Mouse (Mus musculus) lung, adult 2 months (tissue): ENCODE measurements around the gene Slc4a4. TPM values are rescaled to one million over a fixed set of nuclear protein-coding genes. Genes with fewer than 3 reads are reported as not detected.

Experiments
- DNase-seq: peaks from one replicate; pipeline ENCODE4 v3.0.0; 2022
- H3K4me1 ChIP-seq: fragments of 200-500 bp; 2 replicates; pipeline ENCODE4 v1.6.1; 2011; ENCODE audit warnings: low read length; ENCODE audit not compliant: control insufficient read depth, insufficient read depth
- H3K4me3 ChIP-seq: fragments of 200-500 bp; replicated peaks from 2 replicates; pipeline ENCODE3; 2011; ENCODE audit warnings: low read depth, mild to moderate bottlenecking, control low read depth, low read length; ENCODE audit errors: extremely low read depth
- CTCF ChIP-seq: fragments of 200-500 bp; IDR thresholded peaks from 2 replicates; pipeline ENCODE4 v1.5.1; 2011; ENCODE audit warnings: mild to moderate bottlenecking, low read length, control low read depth; ENCODE audit not compliant: insufficient read depth
- POLR2A ChIP-seq: fragments of 200-500 bp; IDR thresholded peaks from 2 replicates; pipeline ENCODE4 v1.6.1; 2011; ENCODE audit warnings: low read depth, mild to moderate bottlenecking, control low read depth, low read length, borderline replicate concordance; ENCODE audit errors: extremely low read depth
- WGBS: fragments of 180-500 bp; shearing (Covaris S2); methylation state at CpG from one replicate; pipeline ENCODE4 v1.1.7; 2018; 5-methylcytosine and 5-hydroxymethylcytosine counted together
- polyA plus RNA-seq: library from polyadenylated mRNA; depleted of rRNA; stranded (reverse); fragments of >200 nt; gene quantifications from 2 replicates; pipeline ENCODE4 v1.2.3, GENCODE M21; 2012

The Slc4a4 gene
- polyA plus RNA-seq, 1 experiment: 4.8 TPM

DNA sequence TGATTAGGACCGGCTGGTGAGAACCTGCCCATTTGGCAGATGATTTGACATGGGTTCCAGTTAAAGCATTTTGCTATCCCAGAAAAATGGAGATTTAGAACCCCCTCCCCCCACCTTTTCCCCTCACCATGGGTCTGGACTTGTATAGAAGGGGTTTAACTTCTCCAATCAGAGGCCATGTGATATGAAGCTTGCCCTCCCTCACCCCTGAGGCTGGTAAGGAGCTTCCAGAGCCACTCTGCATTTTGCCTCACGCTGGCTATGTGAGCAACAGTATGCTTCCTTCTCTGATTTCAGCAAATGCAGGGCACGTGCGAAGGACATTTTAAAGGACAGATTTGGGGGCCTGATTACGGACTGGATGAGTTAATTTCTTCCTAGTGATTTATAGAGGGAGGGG lies 43.5 kb downstream of the Slc4a4 start:
- Histone ChIP-seq H3K4me1 (peaks cover 3% of the 10 kb centered on the region), H3K4me3 (no peak overlapping the region)
- TF ChIP-seq POLR2A: no peak
- no peak for TF ChIP-seq CTCF
- no peak for DNase-seq
- 55% methylated on average over 5 of the region's 5 CpGs for WGBS

DNA sequence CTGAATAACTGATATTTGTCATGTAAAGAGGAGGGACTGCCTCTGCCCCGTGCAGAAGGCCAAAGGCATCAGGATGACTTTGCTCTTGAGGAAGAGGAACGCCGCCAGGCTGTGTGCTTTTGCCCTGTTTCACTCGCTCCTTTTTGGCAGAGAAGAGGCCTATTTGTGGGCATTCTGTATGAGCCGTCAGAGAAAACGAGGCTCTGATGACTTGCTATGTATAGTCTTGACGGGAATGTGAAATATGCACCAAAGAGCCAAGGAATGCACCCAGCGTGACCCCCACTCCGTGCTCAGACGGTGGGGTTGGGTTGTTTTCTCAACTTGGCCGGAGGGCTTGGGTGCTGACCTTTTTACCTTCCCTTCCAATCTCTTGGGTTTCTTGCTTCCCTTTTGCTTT lies 44.0 kb downstream of the Slc4a4 start:
- TF ChIP-seq POLR2A (no peak), CTCF (no peak)
- WGBS: 47% methylated on average over 11 of the region's 11 CpGs
- Histone ChIP-seq H3K4me1 (peaks cover 3% of the 10 kb centered on the region), H3K4me3 (no peak overlapping the region)
- no peak for DNase-seq

DNA sequence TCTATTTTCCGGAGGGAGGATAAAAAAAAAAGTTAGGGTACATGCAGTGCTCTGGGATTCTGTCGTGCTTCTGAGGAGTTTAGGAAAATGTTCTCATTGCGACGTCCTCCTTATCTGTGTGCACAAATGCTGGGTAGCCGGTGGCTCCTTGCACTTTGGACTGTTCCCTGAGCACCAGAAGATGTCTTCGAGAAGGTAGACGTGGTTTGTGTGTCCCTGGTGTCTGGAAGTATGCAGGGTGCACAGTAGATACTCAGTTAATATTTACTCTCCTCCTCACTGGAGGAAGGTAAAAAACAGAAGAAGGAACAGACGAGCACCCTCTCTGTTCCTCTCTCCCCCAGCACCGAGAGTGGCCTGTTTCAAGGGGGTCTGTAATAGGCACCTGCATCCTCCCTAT lies 44.6 kb downstream of the Slc4a4 start:
- H3K4me1 ChIP-seq: peaks cover 3% of the 10 kb centered on the region
- TF ChIP-seq POLR2A (no peak), CTCF (no peak)
- H3K4me3 ChIP-seq: no peak overlapping the region
- 70% methylated on average over 9 of the region's 9 CpGs for WGBS
- no peak for DNase-seq

DNA sequence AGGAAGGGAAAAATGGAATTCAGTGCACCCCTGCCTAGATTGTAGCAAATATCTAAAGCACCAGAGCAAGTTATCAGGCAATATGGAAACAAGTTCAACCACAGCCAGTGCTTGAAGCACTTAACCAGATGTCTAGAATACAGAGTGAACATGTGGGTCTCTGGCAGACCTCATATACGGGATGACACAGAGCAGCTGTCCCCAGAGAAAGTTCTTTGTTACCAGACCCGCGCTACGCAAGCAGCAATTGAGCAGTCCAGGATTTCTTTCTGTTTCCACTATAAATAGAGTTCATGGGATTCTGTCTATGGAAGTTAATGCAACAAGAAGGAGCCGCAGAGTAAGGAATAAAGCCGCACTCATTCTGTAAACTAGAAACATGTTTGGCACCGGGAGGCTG lies 46.8 kb downstream of the Slc4a4 start:
- peaks cover 5% of the 10 kb centered on the region for H3K4me1 ChIP-seq
- H3K4me3 ChIP-seq: no peak overlapping the region

DNA sequence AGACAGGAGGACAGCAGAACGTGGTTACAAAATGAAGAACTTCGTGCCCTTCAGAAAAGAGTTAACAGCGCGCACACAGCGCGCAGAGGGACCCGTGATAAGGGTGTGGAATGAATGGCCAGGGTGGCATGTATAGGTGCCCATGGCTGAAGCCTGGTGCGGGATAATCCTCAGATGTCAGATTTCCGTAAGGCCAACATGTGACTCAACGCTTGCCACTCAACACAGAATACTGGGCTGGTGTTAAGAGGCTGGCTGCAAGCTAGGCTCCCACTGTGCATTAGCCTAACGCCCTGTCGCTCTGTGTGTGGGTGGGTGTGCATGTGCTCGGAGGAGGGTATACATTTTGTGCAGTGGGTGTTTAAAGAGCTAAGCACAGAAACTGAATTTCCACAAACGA lies 47.3 kb downstream of the Slc4a4 start:
- peaks cover 5% of the 10 kb centered on the region for H3K4me1 ChIP-seq
- DNase-seq: no peak
- TF ChIP-seq CTCF (no peak), POLR2A (no peak)
- 67% methylated on average over 14 of the region's 14 CpGs for WGBS
- H3K4me3 ChIP-seq: no peak overlapping the region

More for the DNA sequence above, 46.8 kb downstream of the Slc4a4 start:
- no peak for DNase-seq
- TF ChIP-seq POLR2A: no peak
- WGBS: 72% methylated on average over 7 of the region's 7 CpGs

DNA sequence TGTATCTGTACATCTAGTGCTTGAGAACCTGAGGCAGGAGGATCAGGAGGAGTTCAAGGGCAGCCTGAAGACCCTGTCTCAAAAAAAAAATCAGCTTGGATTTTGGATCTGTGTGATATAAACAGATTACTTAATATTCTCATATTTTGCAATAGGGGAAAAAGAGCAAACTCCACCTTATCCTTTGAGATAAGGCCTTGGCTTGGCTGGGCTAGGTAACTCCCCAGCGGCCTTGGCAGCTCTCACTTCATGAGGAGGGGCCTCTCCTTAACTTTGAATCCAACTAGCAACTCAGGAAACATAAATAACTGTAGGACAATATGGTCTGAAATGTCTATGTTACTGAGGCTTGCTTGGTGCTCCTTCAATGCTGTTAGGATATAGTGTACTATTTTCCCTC lies 51.6 kb downstream of the Slc4a4 start:
- Histone ChIP-seq H3K4me1 (peaks cover 2% of the 10 kb centered on the region), H3K4me3 (no peak overlapping the region)
- no peak for TF ChIP-seq CTCF
- WGBS: 50% methylated on average over 1 of the region's 1 CpGs
- DNase-seq: no peak

DNA sequence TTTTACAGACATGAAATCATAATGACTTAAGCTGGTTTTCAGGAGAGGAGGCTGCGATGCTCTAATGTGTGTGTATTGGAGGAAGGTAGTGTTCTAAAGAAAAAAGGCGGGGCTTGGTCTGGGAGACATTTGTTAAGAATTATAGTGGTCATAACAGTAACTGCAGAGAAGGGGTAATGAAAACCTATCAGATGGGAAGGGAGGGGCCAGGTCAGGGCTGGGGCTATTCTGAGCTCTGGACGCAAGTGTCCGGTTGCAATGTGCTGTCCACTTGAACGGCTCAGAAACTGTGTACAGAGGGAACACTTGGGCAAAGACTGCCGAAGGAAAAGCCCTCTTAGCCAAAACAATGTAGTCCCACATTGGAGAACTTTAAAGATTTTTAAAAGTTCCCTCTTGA lies 52.5 kb downstream of the Slc4a4 start:
- DNase-seq: no peak
- Histone ChIP-seq H3K4me1 (peaks cover 2% of the 10 kb centered on the region), H3K4me3 (no peak overlapping the region)
- 63% methylated on average over 6 of the region's 6 CpGs for WGBS
- TF ChIP-seq CTCF: no peak
- no peak for TF ChIP-seq POLR2A

GRCm38 (mm10) chr5:88939782-88940181 lies 53.2 kb downstream of the Slc4a4 start:
- WGBS: 43% methylated on average over 2 of the region's 2 CpGs
- TF ChIP-seq CTCF (no peak), POLR2A (no peak)
- no peak for DNase-seq
- peaks cover 2% of the 10 kb centered on the region for H3K4me1 ChIP-seq
- no peak overlapping the region for H3K4me3 ChIP-seq

- Histone ChIP-seq H3K4me1 (peaks cover 2% of the 10 kb centered on the region), H3K4me3 (no peak overlapping the region)
- DNase-seq: no peak
- TF ChIP-seq POLR2A: no peak
- no peak for TF ChIP-seq CTCF
- 87% methylated on average over 7 of the region's 7 CpGs for WGBS
Measured at GRCm38 (mm10) chr5:88941905-88942304, 55.3 kb downstream of the Slc4a4 start.

DNA sequence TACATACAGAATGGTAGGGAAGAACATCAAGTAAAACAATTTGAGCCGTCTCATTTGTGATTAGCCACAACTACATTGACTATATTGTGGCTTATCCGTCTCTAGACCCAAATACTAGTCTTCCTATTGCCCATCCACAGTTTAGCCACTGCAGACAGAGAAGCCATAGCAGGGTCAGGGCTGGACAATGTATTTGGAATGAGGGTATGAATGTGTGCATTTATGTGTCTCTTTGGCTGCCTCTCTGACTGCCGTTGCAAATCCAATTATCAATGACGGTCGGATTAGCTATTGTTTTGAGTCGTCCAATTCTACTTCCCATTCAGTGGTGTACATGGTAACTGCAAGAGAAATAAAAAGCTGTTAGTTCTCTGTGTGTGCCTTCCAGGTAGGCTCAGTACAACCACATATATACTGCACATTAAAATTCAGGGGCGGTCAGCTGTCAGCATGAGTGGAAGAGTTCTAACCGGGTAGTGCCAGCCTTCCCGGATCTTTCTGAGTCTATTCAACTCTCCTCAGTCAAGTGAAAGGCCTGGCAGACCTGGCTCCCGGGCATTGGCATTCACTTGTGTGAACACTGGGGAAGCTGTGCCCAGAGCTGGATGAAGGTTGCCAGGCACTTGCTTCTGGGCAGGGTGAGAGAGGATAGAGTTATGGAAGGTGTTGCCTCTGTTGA lies 59.2 kb downstream of the Slc4a4 start:
- Histone ChIP-seq H3K4me1 (no peaks in the 10 kb centered on the region), H3K4me3 (no peak overlapping the region)
- 91% methylated on average over 10 of the region's 10 CpGs for WGBS
- no peak for TF ChIP-seq POLR2A
- TF ChIP-seq CTCF: no peak
- DNase-seq: no peak
